Mouse (Mus musculus) stomach, postnatal 0 days (tissue): ENCODE data around the gene Twf2.

ENCODE experiments used
- CTCF ChIP-seq: IDR thresholded peaks from 2 replicates; pipeline ENCODE4 v1.5.1; 2016; ENCODE audit warnings: antibody characterized with exemption, low read depth, mild to moderate bottlenecking, moderate library complexity
- EP300 ChIP-seq: optimal IDR thresholded peaks from 2 replicates; pipeline ENCODE3; 2016; ENCODE audit warnings: antibody characterized with exemption

DNA sequence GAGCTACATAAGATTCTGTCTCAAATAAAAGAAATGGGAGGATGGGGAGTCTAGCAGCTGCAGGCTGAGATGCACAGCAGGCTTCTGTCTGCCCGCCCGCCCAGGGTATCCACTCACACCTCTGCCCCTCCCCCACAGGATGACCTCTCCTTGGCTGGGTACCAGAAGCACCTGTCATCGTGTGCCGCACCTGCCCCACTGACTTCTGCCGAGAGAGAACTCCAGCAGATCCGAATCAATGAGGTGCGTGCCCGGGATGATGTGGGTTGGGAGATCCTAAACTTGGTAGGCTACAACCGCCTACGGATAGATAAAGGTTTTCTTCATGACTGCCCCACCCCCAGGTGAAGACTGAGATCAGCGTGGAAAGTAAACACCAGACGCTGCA, 9.7 kb downstream of the Twf2 start:
- TF ChIP-seq EP300 (no peak), CTCF (no peak)
